Mouse (Mus musculus) colon, adult 2 months (tissue): Measurements from ENCODE around the gene Sbno2. TPM values are rescaled to one million over a fixed set of nuclear protein-coding genes. Genes with fewer than 3 reads are reported as not detected.

ENCODE experiments used
- polyA plus RNA-seq: library from polyadenylated mRNA; depleted of rRNA; stranded (reverse); fragments of >200 nt; gene quantifications from 2 replicates; pipeline ENCODE4 v1.2.3, GENCODE M21; 2012; rRNA removed

Gene Sbno2
- polyA plus RNA-seq: 82.3 and 100 TPM in 2 replicates

GRCm38 (mm10) chr10:80105460-80105859 is at the start of gene Sbno2:
Gene Sbno2 (minus strand): TSS chr10:80105571.

GRCm38 (mm10) chr10:80147719-80148601 is 42.6 kb upstream of the Sbno2 start, which contains the start of gene Midn:
Gene Midn (plus strand): TSS chr10:80148272.

GRCm38 (mm10) chr10:80140666-80141035 is 35.3 kb upstream of the Sbno2 start, which contains the start of gene Cbarp:
Gene Cbarp (minus strand): TSS chr10:80140835.

GRCm38 (mm10) chr10:80138553-80139438 is 33.4 kb upstream of the Sbno2 start, which contains the start of gene Atp5d:
Gene Atp5d (plus strand): TSS chr10:80138632.

GRCm38 (mm10) chr10:80115290-80115943 is 10.0 kb upstream of the Sbno2 start, which contains the start of gene Stk11:
Gene Stk11 (plus strand): TSS chr10:80115803.

GRCm38 (mm10) chr10:80047041-80047565 is 58.3 kb downstream of the Sbno2 start, which contains the start of gene Gpx4:
Gene Gpx4 (plus strand): TSS chr10:80047166.

GRCm38 (mm10) chr10:80039559-80039979 is 65.8 kb downstream of the Sbno2 start, which contains the start of gene Polr2e:
Gene Polr2e (minus strand): TSS chr10:80039795.

GRCm38 (mm10) chr10:80016511-80016910 is 88.9 kb downstream of the Sbno2 start, which contains the start of gene Arhgap45:
Gene Arhgap45 (plus strand): TSS chr10:80016653.

Other genes with a start within 250 kb of the Sbno2 start
- 2.2 and 2.6 TPM in 2 replicates for gene Prtn3, start 231.1 kb downstream of the Sbno2 start, polyA plus RNA-seq
- 4.2 and 6.4 TPM in 2 replicates for gene Plppr3, start 230.9 kb downstream of the Sbno2 start, polyA plus RNA-seq
- 0.15 TPM in 1 of 2 replicates, not detected in the other for gene Elane, start 219.3 kb downstream of the Sbno2 start, polyA plus RNA-seq
- 295 and 596 TPM in 2 replicates for gene Cfd, start 214.7 kb downstream of the Sbno2 start, polyA plus RNA-seq
- 82.9 and 84.0 TPM in 2 replicates for gene Med16, start 196.6 kb downstream of the Sbno2 start, polyA plus RNA-seq
- gene Gm26602, start 194.7 kb downstream of the Sbno2 start, polyA plus RNA-seq: not detected in 2 replicates
- gene Kiss1r, start 188.6 kb downstream of the Sbno2 start, polyA plus RNA-seq: 9.5 and 12.7 TPM in 2 replicates
- gene R3hdm4, start 184.4 kb downstream of the Sbno2 start, polyA plus RNA-seq: 358 and 384 TPM in 2 replicates
- gene Arid3a, start 178.5 kb downstream of the Sbno2 start, polyA plus RNA-seq: 7.1 and 9.2 TPM in 2 replicates
- gene Wdr18, start 145.4 kb downstream of the Sbno2 start, polyA plus RNA-seq: 43.3 and 45.7 TPM in 2 replicates
- gene Grin3b, start 134.9 kb downstream of the Sbno2 start, polyA plus RNA-seq: not detected in 2 replicates
- 384 and 485 TPM in 2 replicates for gene Tmem259, start 121.2 kb downstream of the Sbno2 start, polyA plus RNA-seq
- gene Cnn2, start 117.0 kb downstream of the Sbno2 start, polyA plus RNA-seq: 79.8 and 98.8 TPM in 2 replicates
- gene Abca7, start 109.1 kb downstream of the Sbno2 start, polyA plus RNA-seq: 40.3 and 43.6 TPM in 2 replicates
- gene Arhgap45, start 88.9 kb downstream of the Sbno2 start, polyA plus RNA-seq: 24.6 and 25.0 TPM in 2 replicates
- 179 and 185 TPM in 2 replicates for gene Polr2e, start 65.8 kb downstream of the Sbno2 start, polyA plus RNA-seq
- 332 and 514 TPM in 2 replicates for gene Gpx4, start 58.4 kb downstream of the Sbno2 start, polyA plus RNA-seq
- 125 and 133 TPM in 2 replicates for gene Stk11, start 10.2 kb upstream of the Sbno2 start, polyA plus RNA-seq
- 2,828 and 3,041 TPM in 2 replicates for gene Atp5d, start 33.1 kb upstream of the Sbno2 start, polyA plus RNA-seq
- 14.1 and 17.1 TPM in 2 replicates for gene Cbarp, start 35.3 kb upstream of the Sbno2 start, polyA plus RNA-seq
- 174 and 187 TPM in 2 replicates for gene Midn, start 42.7 kb upstream of the Sbno2 start, polyA plus RNA-seq
- 98.7 and 100 TPM in 2 replicates for gene Cirbp, start 60.4 kb upstream of the Sbno2 start, polyA plus RNA-seq
- gene 1600002K03Rik, start 67.4 kb upstream of the Sbno2 start, polyA plus RNA-seq: 18.0 and 23.5 TPM in 2 replicates
- 3.4 and 3.6 TPM in 2 replicates for gene Efna2, start 73.9 kb upstream of the Sbno2 start, polyA plus RNA-seq
- 25.4 and 27.3 TPM in 2 replicates for gene Mum1, start 120.9 kb upstream of the Sbno2 start, polyA plus RNA-seq
- 917 and 1,055 TPM in 2 replicates for gene Ndufs7, start 143.6 kb upstream of the Sbno2 start, polyA plus RNA-seq
- gene Gamt, start 155.4 kb upstream of the Sbno2 start, polyA plus RNA-seq: 12.4 and 22.1 TPM in 2 replicates
- gene Dazap1, start 155.9 kb upstream of the Sbno2 start, polyA plus RNA-seq: 79.6 and 86.9 TPM in 2 replicates
- 1,702 and 2,447 TPM in 2 replicates for gene Rps15, start 186.9 kb upstream of the Sbno2 start, polyA plus RNA-seq
- 1.8 and 2.0 TPM in 2 replicates for gene Apc2, start 190.4 kb upstream of the Sbno2 start, polyA plus RNA-seq
- 55.6 and 67.7 TPM in 2 replicates for gene 2310011J03Rik, start 215.0 kb upstream of the Sbno2 start, polyA plus RNA-seq
- 20.6 and 24.0 TPM in 2 replicates for gene Pcsk4, start 223.9 kb upstream of the Sbno2 start, polyA plus RNA-seq
- gene Reep6, start 224.4 kb upstream of the Sbno2 start, polyA plus RNA-seq: 27.3 and 36.0 TPM in 2 replicates
- 27.8 and 29.2 TPM in 2 replicates for gene Adamtsl5, start 242.8 kb upstream of the Sbno2 start, polyA plus RNA-seq